Mouse (Mus musculus) kidney, adult 18-20 months (tissue): ENCODE results near the gene Slc27a5.

Experiments
- DNase-seq: peaks from one replicate; pipeline ENCODE4 v3.0.0; 2021

Gene Slc27a5

DNA sequence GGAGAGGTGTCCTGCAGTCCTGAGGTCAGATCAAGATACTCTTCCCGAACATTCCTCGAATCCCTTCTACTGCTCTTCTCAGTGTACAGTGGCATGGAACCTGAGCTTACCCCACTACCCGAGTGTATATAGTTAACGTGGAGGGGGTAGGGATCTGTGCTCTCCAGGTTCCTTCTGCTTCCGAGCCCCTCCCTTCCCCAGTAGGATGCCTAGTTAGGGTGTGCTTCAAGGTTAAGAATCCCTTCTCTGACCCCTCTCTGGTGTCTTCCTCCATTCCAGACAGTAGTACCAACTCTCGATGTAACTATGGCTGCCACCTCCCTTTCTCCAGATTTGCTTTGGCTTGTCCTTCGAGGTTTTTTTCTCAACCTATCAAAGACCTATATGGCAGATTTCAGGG lies 17.7 kb downstream of the Slc27a5 start:
- DNase-seq, result no peak

DNA sequence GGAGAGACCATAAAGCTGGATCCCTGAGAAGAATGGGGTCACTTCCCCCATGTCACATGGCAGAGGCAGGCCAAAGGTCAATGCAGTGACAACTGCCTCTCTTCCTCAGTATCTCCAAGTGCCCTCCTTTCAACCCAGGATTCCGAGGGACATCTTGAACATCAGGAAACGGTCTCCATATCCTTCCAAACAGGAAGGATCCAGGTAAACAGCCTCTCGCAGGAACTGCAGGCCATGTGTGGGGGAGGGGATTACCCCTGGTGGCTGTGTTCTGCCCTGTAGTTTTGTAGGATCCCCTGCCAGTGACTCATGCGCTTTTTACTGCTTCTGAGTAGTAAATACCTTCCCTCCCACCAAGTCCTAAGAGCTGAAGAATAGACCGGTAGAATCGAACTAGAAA lies 18.2 kb downstream of the Slc27a5 start:
- no peak for DNase-seq

DNA sequence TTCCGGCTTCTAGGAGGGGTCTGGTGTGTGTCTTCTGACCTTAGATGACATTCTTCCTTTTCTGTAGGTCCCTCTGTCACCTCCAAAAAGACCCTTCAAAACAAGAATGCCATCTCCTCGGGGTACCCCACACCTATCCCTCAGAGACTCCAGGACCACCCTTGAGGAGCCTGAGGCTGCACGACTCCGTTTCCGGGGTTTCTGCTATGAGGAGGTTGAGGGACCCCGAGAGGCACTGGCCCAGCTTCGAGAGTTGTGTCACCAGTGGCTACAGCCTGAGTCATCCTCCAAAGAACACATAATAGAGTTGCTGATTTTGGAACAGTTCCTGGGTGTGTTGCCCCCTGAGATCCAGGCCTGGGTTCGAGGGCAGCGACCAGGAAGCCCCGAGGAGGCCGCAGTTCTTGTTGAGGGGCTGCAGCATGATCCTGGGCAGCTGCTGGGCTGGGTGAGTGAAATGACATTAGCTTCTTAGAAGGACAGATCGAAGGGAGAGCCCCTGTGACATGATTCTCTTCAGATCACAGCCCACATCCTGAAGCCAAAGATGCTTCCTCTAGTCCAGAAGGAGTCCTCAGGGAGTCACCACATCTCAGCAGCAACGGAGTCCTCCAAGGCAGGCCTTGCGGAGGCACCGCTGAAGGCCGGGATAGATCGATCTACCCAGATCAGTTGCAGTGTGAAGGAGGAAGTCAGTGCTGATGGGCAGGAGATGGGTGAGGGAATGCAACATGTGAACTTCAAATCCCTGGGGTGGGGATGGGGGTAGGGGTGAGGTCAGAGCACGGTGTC lies 18.9 kb downstream of the Slc27a5 start:
- no peak for DNase-seq

DNA sequence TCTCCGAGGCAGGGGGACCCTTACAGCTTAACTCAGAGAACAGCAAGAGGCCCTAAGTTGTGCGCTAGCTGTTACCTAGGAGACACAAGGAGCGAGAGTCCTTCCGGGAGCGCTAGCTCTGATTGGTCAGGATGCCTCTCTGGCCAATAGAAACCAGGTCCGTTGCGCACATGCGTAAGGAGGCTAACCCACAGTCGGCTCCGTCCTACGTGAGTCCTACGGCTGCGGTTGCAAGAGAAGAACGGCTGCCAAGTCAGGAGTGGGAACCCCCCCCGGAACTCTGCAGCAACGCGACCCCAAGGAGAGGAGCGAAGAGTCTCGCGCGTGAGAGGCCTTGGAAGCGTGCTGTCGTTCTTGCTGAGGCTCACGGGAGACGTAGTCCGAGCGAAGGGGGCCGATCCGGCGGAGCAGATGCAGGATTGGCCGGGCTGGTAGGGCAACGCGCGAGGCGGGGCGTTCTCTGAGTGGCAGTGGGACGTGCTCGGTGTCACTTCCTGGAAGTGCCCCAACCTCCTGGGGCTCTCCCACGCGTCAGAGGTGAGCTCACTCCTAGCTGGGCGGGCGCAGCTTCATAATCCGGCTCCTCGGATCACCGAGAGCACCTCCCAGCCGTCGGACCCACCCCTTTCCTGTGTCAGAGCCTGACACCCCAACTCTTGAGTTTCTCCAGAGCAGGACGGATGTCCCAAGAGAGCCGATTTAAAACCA lies 20.2 kb downstream of the Slc27a5 start, which contains the start of gene Zfp446:
Gene Zfp446, plus strand, starts transcription at position 167 of the 708 bp plus-strand sequence.
- DNase-seq, result peak; percentile 99

DNA sequence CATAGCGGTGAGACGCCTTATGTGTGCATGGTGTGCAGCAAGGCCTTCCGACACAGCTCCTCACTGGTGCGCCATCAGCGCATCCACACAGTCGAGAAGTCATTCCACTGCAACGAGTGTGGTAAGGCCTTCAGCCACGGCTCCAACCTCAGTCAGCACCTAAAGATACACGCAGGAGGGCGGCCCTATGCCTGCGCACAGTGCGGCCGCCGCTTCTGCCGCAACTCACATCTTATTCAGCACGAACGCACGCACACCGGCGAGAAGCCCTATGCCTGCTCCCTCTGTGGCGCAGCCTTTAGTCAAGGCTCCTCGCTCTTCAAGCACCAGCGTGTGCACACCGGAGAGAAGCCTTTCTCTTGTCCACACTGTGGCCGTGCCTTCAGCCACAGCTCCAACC lies 27.1 kb downstream of the Slc27a5 start:
- no peak for DNase-seq

- DNase-seq, result peak; percentile 81
Measured at GRCm38 (mm10) chr7:12966104-12966845, 31.7 kb downstream of the Slc27a5 start.

GRCm38 (mm10) chr7:12965678-12966091 lies 32.3 kb downstream of the Slc27a5 start, which contains the start of gene Zfp324:
Gene Zfp324 (plus strand): TSS chr7:12965838.
- DNase-seq, result peak; percentile 91

- DNase-seq, result peak; percentile 48
Measured at GRCm38 (mm10) chr7:12961511-12962141, 36.4 kb downstream of the Slc27a5 start.

DNA sequence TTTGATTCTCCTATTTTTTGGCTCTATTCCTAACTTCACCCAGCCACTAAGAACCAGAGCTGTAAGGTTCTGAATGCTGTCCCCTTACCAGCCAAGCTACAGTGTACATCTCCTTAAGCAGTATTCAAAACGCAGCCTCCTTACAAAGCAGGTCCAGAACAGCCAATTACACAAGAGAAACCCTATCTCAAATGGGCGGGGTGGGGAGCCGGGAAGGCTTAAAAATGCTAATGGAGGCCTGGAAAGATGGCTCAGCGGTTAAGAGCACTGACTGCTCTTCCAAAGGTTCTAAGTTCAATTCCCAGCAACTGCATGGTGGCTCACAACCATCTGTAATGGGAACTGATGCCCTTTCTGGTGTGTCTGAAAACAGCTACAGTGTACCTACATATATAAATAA lies 38.3 kb downstream of the Slc27a5 start:
- no peak for DNase-seq

GRCm38 (mm10) chr7:12958948-12959347 lies 39.0 kb downstream of the Slc27a5 start:
- DNase-seq, result no peak

DNA sequence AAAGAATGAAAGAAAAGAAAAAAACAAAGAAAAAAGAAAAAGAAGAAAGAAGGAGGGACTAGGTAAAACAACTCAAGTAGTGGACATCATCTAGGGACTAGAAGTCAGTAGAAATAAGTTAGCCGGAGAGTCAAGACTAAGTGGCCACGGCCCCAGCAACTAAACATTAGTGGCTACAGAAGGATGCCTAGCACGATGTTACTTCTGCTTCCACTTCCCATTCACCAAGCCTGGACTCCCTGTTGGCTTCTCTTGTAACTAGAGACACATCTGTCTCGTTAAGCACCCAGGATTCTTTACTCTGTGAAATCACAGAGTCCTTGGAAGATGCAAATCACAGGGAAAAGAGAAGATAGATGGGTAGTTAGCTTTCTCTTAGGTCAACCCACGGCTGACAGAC lies 40.5 kb downstream of the Slc27a5 start:
- no peak for DNase-seq

GRCm38 (mm10) chr7:12954896-12955295 lies 43.1 kb downstream of the Slc27a5 start:
- DNase-seq, result no peak

DNA sequence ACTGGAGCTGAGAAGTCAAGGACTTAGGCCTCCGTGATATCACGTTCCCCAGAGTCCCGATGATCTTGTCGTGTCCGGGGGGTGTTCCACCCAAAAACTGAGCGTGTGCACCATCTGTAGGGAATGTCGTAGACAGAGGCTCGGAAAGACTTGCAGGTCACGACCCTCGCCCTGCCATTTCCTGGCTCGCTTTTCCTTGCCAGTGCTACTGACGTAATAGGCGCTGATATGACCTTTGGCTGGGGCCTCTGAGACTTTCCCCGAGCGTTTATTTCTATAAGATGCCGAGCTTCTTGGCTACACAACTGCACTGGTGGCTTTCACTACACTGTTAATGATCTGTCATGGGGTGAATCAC lies 48.1 kb downstream of the Slc27a5 start:
- DNase-seq, result no peak

DNA sequence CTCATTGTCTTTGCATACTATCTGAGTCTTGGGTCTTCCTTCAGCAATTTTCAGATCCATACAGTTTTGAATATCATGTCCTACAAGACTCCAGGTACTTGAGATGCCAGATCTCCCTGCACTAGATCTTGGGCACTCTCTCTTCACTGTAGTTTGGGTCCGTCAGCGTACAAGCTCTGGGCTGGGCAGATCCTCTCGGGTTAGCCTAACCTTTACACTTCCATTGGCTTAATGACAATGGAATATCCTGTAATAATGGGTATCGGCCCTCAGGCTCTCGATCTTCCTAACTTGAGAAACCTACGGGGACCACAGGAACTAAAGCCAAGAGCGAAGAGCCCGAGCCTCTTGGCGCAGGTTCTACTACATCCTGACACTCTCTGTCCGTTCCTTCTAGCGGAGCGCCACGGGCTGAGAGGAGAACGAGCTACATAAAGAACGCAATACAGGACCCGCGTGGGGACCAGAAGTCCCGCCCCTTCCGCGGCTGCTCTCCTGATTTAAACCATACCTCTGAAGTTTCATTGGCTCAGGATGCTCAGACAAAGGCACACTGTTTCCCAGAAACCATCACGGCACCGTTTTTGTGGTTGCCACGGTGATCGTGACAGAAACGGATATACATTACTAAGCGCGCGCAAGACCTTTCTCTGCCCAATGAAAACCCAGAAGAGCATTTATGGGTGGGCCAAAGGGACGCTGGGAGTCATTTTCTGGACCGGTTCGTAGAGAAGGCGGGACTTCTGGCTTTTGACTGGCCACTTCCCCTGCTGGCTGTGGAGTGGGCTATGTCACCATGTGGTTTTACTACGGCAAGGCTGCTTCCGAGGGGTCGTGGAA lies 48.7 kb downstream of the Slc27a5 start:
- peak; percentile 92 for DNase-seq

- no peak for DNase-seq
Measured at GRCm38 (mm10) chr7:12943488-12943887, 54.5 kb downstream of the Slc27a5 start.

- DNase-seq, result no peak
Measured at GRCm38 (mm10) chr7:12940599-12940998, 57.4 kb downstream of the Slc27a5 start.
